Mouse (Mus musculus): ENCODE results near the gene Sec22a. TPM values are rescaled to one million over a fixed set of nuclear protein-coding genes. Genes with fewer than 3 reads are reported as not detected.

Sec22a gene
- polyA plus RNA-seq, 1 experiment from 2014 or later, result 35.3 TPM

DNA sequence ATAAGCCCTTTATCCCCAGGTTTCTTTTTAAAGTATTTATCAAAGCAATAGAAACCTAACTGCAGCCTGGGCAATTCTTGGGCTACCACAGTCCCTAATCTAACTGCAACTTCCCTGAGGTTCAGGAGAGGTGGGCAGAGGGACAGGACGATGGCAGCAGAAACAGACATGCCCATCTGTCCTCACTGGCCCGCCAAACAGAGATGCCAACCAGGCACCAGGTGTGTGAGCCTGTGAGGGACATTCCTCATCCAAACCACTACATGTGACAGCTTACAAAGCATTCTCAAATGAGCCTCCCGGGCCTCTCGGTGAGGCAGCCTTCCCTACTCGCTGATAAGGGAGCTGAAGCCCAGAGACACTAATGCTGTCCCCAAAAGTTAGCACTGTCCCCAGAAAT, 76.5 kb downstream of the Sec22a start:
- Histone ChIP-seq H3K27me3 (ENCODE audit: control insufficient read depth, insufficient read depth, low read length) (no peaks in the 10 kb centered on the region), H3K9ac (ENCODE audit: low read length) (no peak overlapping the region), H3K9me3 (ENCODE audit: control insufficient read depth, low read length) (no peaks in the 10 kb centered on the region), H3K4me1 (ENCODE audit: control insufficient read depth, insufficient read depth, low read length) (no peaks in the 10 kb centered on the region), H3K27ac (replicated peaks; ENCODE audit: low read depth, low read length) (no peak overlapping the region), H3K36me3 (ENCODE audit: control insufficient read depth, insufficient read depth, low read length) (no peaks in the 10 kb centered on the region), H3K4me2 (ENCODE audit: low read depth, severe bottlenecking) (no peak overlapping the region), H3K4me3 (ENCODE audit: low read depth, low read length) (no peak overlapping the region)
- DNase-seq (ENCODE audit: low spot score) (no peak), ATAC-seq (ENCODE audit: insufficient number of reproducible peaks, low FRiP score, low TSS enrichment, low read depth) (no peak)
- 92% methylated on average over 5 of the region's 5 CpGs for WGBS

- no peak overlapping the region for H3K27ac ChIP-seq (replicated peaks; ENCODE audit: low read depth, low read length)
- ATAC-seq (ENCODE audit: insufficient number of reproducible peaks, low FRiP score, low TSS enrichment, low read depth) (no peak), DNase-seq (ENCODE audit: low spot score) (no peak)
- no peaks in the 10 kb centered on the region for H3K4me1 ChIP-seq (ENCODE audit: control insufficient read depth, insufficient read depth, low read length)
- H3K9me3 ChIP-seq (ENCODE audit: control insufficient read depth, low read length), result no peaks in the 10 kb centered on the region
- 84% methylated on average over 9 of the region's 9 CpGs for WGBS
- H3K27me3 ChIP-seq (ENCODE audit: control insufficient read depth, insufficient read depth, low read length), result no peaks in the 10 kb centered on the region
- no peaks in the 10 kb centered on the region for H3K36me3 ChIP-seq (ENCODE audit: control insufficient read depth, insufficient read depth, low read length)
- H3K4me2 ChIP-seq (ENCODE audit: low read depth, severe bottlenecking), result no peak overlapping the region
- no peak overlapping the region for H3K9ac ChIP-seq (ENCODE audit: low read length)
- no peak overlapping the region for H3K4me3 ChIP-seq (ENCODE audit: low read depth, low read length)
Measured at GRCm38 (mm10) chr16:35285821-35286220, 77.9 kb downstream of the Sec22a start.

DNA sequence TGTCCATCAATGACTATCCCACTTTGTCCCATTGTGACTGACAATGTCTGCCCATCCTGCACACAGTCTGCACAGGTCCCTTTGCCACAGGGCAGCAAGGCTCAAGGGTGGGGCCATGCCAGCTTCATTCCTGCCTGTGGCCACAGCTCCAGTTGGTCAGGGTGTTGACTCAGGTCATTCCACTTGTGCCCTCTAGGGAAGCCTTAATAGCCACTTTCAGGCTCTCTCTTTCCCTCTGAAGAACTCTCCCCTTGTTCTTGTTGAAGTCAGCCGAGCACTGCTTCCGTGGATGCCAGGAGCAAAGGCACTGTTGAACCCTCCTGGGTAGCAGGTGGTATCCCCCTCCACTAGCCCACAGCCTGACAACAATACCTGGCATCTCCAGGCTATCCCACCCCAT, 81.3 kb downstream of the Sec22a start:
- H3K27me3 ChIP-seq (ENCODE audit: control insufficient read depth, insufficient read depth, low read length), result no peaks in the 10 kb centered on the region
- H3K4me3 ChIP-seq (ENCODE audit: low read depth, low read length), result no peak overlapping the region
- no peaks in the 10 kb centered on the region for H3K36me3 ChIP-seq (ENCODE audit: control insufficient read depth, insufficient read depth, low read length)
- DNase-seq (ENCODE audit: low spot score) (no peak), ATAC-seq (ENCODE audit: insufficient number of reproducible peaks, low FRiP score, low TSS enrichment, low read depth) (no peak)
- H3K9me3 ChIP-seq (ENCODE audit: control insufficient read depth, low read length), result no peaks in the 10 kb centered on the region
- H3K4me2 ChIP-seq (ENCODE audit: low read depth, severe bottlenecking), result no peak overlapping the region
- no peak overlapping the region for H3K9ac ChIP-seq (ENCODE audit: low read length)
- 95% methylated on average over 2 of the region's 2 CpGs for WGBS
- no peaks in the 10 kb centered on the region for H3K4me1 ChIP-seq (ENCODE audit: control insufficient read depth, insufficient read depth, low read length)
- H3K27ac ChIP-seq (replicated peaks; ENCODE audit: low read depth, low read length), result no peak overlapping the region

DNA sequence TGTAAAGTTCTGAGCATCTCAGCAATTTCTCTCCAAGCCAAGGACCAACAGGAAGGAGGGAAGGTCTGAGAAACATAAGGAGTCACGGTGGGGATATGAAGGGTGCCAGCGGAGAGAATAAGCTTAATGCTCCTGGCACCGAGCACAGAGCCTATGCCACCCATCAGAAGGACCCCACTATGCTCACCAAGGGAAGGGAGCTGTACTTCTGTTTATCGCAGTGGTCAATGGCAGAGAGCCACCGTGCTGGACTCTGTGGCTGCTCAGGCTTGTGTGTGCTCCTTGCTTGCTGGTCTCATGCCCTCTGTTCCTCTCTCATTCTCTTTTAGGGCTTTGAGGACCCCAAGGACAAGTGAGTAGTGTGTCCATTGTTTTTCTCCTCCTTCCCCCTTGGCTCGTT, 85.6 kb downstream of the Sec22a start:
- no peak overlapping the region for H3K9ac ChIP-seq (ENCODE audit: low read length)
- no peaks in the 10 kb centered on the region for H3K9me3 ChIP-seq (ENCODE audit: control insufficient read depth, low read length)
- H3K27me3 ChIP-seq (ENCODE audit: control insufficient read depth, insufficient read depth, low read length), result no peaks in the 10 kb centered on the region
- no peak overlapping the region for H3K27ac ChIP-seq (replicated peaks; ENCODE audit: low read depth, low read length)
- WGBS, result 87% methylated on average over 6 of the region's 6 CpGs
- H3K4me2 ChIP-seq (ENCODE audit: low read depth, severe bottlenecking), result no peak overlapping the region
- no peak overlapping the region for H3K4me3 ChIP-seq (ENCODE audit: low read depth, low read length)
- ATAC-seq (ENCODE audit: insufficient number of reproducible peaks, low FRiP score, low TSS enrichment, low read depth) (no peak), DNase-seq (ENCODE audit: low spot score) (no peak)
- 0 out of 2 replicates have a peak, but pooled peaks cover 2% of the 10 kb centered on the region for H3K4me1 ChIP-seq (ENCODE audit: control insufficient read depth, insufficient read depth, low read length)
- H3K36me3 ChIP-seq (ENCODE audit: control insufficient read depth, insufficient read depth, low read length), result no peaks in the 10 kb centered on the region

DNA sequence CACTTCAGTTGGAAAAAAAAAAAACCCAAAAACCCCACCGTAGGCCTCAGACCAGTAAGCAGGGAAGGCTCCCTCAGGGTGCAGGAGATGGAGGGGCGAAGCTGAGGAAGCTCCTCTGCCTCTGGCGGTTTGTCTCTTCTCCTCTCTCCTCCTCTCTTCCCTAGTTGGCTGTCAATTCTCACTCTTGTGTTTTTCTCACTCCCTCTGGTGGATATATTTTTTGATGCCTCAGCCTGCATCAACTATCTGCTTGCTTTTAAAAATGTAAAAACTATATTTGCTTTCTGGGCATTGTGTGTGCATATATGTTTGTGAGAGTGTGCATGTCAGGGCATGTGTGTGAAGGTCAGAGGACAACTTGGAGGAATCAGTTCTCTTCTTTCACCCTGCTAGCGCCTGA, 91.3 kb downstream of the Sec22a start:
- WGBS, result 55% methylated on average over 4 of the region's 4 CpGs
- no peak overlapping the region for H3K4me3 ChIP-seq (ENCODE audit: low read depth, low read length)
- H3K4me2 ChIP-seq (ENCODE audit: low read depth, severe bottlenecking), result no peak overlapping the region
- H3K9ac ChIP-seq (ENCODE audit: low read length), result no peak overlapping the region
- no peak overlapping the region for H3K27ac ChIP-seq (replicated peaks; ENCODE audit: low read depth, low read length)
- peaks cover 5% of the 10 kb centered on the region; the same call in 1 of the 2 replicates for H3K4me1 ChIP-seq (ENCODE audit: control insufficient read depth, insufficient read depth, low read length)
- no peak for DNase-seq (ENCODE audit: low spot score)
- no peak for ATAC-seq (ENCODE audit: insufficient number of reproducible peaks, low FRiP score, low TSS enrichment, low read depth)
- no peaks in the 10 kb centered on the region for H3K9me3 ChIP-seq (ENCODE audit: control insufficient read depth, low read length)
- H3K36me3 ChIP-seq (ENCODE audit: control insufficient read depth, insufficient read depth, low read length), result no peaks in the 10 kb centered on the region
- H3K27me3 ChIP-seq (ENCODE audit: control insufficient read depth, insufficient read depth, low read length), result no peaks in the 10 kb centered on the region

GRCm38 (mm10) chr16:35271572-35271971, 92.1 kb downstream of the Sec22a start:
- no peak for DNase-seq (ENCODE audit: low spot score)
- Histone ChIP-seq H3K27me3 (ENCODE audit: control insufficient read depth, insufficient read depth, low read length) (no peaks in the 10 kb centered on the region), H3K36me3 (ENCODE audit: control insufficient read depth, insufficient read depth, low read length) (no peaks in the 10 kb centered on the region), H3K9ac (ENCODE audit: low read length) (no peak overlapping the region), H3K4me2 (ENCODE audit: low read depth, severe bottlenecking) (no peak overlapping the region), H3K4me1 (ENCODE audit: control insufficient read depth, insufficient read depth, low read length) (peaks cover 5% of the 10 kb centered on the region; the same call in 1 of the 2 replicates), H3K4me3 (ENCODE audit: low read depth, low read length) (no peak overlapping the region), H3K9me3 (ENCODE audit: control insufficient read depth, low read length) (no peaks in the 10 kb centered on the region), H3K27ac (replicated peaks; ENCODE audit: low read depth, low read length) (no peak overlapping the region)
- ATAC-seq (ENCODE audit: insufficient number of reproducible peaks, low FRiP score, low TSS enrichment, low read depth), result no peak
- 47% methylated on average over 4 of the region's 4 CpGs for WGBS

GRCm38 (mm10) chr16:35270945-35271344, 92.8 kb downstream of the Sec22a start:
- ATAC-seq (ENCODE audit: insufficient number of reproducible peaks, low FRiP score, low TSS enrichment, low read depth) (no peak), DNase-seq (ENCODE audit: low spot score) (no peak)
- peaks cover 5% of the 10 kb centered on the region; the same call in 1 of the 2 replicates for H3K4me1 ChIP-seq (ENCODE audit: control insufficient read depth, insufficient read depth, low read length)
- no peak overlapping the region for H3K4me2 ChIP-seq (ENCODE audit: low read depth, severe bottlenecking)
- no peak overlapping the region for H3K9ac ChIP-seq (ENCODE audit: low read length)
- H3K9me3 ChIP-seq (ENCODE audit: control insufficient read depth, low read length), result no peaks in the 10 kb centered on the region
- WGBS, result 73% methylated on average over 6 of the region's 6 CpGs
- H3K36me3 ChIP-seq (ENCODE audit: control insufficient read depth, insufficient read depth, low read length), result no peaks in the 10 kb centered on the region
- H3K27me3 ChIP-seq (ENCODE audit: control insufficient read depth, insufficient read depth, low read length), result no peaks in the 10 kb centered on the region
- H3K4me3 ChIP-seq (ENCODE audit: low read depth, low read length), result no peak overlapping the region
- H3K27ac ChIP-seq (replicated peaks; ENCODE audit: low read depth, low read length), result no peak overlapping the region

DNA sequence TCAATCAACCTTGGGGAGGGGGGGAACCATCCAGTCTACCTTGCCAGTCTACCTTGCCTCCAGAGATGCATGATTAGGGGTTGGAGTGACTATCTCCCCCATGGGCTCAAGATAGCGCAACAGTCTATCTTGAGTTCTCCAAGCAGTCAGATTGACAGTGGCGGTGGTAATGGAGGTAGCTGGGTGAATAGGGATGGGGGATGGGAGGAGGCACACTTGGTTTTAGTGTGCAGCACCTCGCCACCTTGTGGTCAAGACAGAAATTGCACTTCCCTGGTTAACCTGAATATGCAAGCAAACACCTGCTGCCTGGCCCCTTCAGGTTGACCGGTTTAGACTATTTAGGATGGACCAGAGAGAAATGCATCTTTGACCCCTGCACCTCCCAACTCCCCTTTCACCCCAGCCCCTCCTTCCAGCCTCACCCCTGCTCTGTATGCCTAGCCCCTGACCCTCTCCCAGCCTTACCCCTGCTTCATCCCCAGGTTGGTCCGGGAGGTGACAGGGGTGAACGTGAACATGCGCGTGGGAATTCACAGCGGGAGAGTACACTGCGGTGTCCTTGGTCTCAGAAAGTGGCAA, 93.3 kb downstream of the Sec22a start:
- 41% methylated on average over 10 of the region's 10 CpGs for WGBS
- no peak overlapping the region for H3K4me3 ChIP-seq (ENCODE audit: low read depth, low read length)
- DNase-seq (ENCODE audit: low spot score), result peak; percentile 94
- H3K4me1 ChIP-seq (ENCODE audit: control insufficient read depth, insufficient read depth, low read length), result peaks cover 5% of the 10 kb centered on the region; the same call in 1 of the 2 replicates
- no peak overlapping the region for H3K27ac ChIP-seq (replicated peaks; ENCODE audit: low read depth, low read length)
- no peak overlapping the region for H3K4me2 ChIP-seq (ENCODE audit: low read depth, severe bottlenecking)
- no peaks in the 10 kb centered on the region for H3K9me3 ChIP-seq (ENCODE audit: control insufficient read depth, low read length)
- H3K36me3 ChIP-seq (ENCODE audit: control insufficient read depth, insufficient read depth, low read length), result no peaks in the 10 kb centered on the region
- no peak for ATAC-seq (ENCODE audit: insufficient number of reproducible peaks, low FRiP score, low TSS enrichment, low read depth)
- H3K27me3 ChIP-seq (ENCODE audit: control insufficient read depth, insufficient read depth, low read length), result no peaks in the 10 kb centered on the region
- H3K9ac ChIP-seq (ENCODE audit: low read length), result no peak overlapping the region
